Mouse (Mus musculus): ENCODE results near the gene Ttll10.

Gene Ttll10

GRCm38 (mm10) chr4:156030651-156031118 is 28.5 kb downstream of the Ttll10 start:
- in situ Hi-C loops (cut with MboI, MseI): loop anchor here (5.0 kb wide), 2 partner anchors 33 to 68 kb away; partner anchors contain the start of gene C1qtnf12

DNA sequence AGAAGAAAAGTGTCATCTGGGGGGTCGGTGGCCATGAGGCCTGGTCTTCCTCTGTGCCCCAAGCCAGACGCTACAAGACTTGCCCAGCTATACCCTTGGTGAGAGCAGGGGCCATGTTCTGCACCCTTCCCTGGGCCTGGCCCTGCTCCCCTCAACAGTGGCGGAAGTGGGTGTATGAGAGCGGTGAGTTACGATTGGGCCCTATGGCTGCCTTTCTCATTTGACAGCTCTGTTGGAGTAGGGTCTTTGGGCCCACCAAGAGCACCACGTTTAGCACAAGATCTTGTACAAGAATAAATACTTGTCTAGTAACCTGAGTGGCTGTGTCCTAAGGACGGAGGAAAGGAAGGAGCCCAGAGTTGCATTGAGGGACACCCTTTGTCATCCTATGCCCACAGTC is 30.6 kb downstream of the Ttll10 start:
- in situ Hi-C loops (cut with MboI, MseI): loop anchor here (10.0 kb wide), 1 partner anchor 1094 kb away; no protein-coding TSS in a partner anchor

DNA sequence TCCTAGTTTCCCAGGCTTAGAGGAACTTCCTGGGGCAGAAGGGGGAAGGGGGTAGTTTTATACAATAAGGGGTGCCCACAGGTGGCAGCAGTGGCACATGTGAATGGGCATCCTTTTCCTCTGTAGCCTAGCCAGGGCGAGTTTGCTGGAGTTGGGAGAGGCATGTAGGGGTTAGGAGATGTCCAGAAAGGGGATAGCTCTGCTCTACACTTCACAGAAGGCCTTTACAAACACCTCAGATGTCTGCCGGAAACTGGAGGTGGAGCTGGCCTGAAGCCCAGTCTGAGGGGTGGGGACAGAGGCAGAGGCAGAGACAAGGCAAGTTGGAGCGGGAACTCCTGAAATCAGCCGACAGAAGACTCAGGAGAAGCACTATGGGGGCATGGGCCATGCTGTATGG is 33.2 kb downstream of the Ttll10 start, which contains the start of gene Tnfrsf18:
TSS of gene Tnfrsf18 (plus strand) at position 152 of the 400 bp plus-strand sequence.
- in situ Hi-C loops (cut with MboI, MseI): loop anchor here (10.0 kb wide), 1 partner anchor 1091 kb away; no protein-coding TSS in a partner anchor

DNA sequence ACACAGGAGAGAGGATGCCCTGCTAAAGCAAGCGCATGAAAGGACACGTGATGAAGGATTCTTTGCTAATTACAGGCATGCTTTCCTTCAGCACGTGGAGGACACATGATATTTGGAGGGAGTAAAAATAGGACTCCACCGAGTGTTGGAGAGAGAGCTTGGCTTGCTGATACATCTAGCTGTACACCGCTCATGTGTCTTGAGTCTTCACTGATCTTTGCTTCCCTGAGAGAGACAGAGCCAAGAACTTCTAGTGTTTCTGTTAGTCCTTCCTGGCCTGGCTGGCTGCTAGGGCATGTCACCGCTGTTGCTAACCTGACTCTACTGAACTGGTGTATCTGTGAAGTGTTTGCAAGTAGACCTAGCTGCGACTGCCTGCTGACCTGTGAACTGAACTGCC is 35.0 kb downstream of the Ttll10 start:
- in situ Hi-C loops (cut with MboI, MseI): loop anchor here (10.0 kb wide), 1 partner anchor 1089 kb away; no protein-coding TSS in a partner anchor

DNA sequence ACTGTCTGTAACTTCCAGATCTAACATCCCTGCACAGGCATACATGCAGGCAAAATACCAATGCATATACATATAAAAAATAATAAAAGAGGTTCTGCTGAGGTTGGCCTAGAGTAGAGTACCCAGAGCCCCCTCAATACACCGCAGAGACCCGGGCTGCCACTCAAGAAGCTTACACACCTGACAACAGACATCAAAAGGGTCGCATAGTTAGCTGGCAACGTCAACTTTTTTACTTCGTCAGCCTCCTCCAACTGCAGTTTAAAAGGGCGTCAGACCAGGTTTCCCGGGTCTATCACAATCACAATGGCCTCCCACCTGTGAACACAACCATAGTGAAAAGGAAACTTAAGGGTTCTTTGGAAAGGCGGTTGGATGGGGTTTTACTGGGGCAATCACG is 35.7 kb downstream of the Ttll10 start:
- in situ Hi-C loops (cut with MboI, MseI): loop anchor here (10.0 kb wide), 1 partner anchor 1089 kb away; no protein-coding TSS in a partner anchor

- in situ Hi-C loops (cut with MboI, MseI): loop anchor here (10.0 kb wide), 1 partner anchor 1087 kb away; no protein-coding TSS in a partner anchor
These were observed 37.2 kb downstream of the Ttll10 start for GRCm38 (mm10) chr4:156021942-156022419.

DNA sequence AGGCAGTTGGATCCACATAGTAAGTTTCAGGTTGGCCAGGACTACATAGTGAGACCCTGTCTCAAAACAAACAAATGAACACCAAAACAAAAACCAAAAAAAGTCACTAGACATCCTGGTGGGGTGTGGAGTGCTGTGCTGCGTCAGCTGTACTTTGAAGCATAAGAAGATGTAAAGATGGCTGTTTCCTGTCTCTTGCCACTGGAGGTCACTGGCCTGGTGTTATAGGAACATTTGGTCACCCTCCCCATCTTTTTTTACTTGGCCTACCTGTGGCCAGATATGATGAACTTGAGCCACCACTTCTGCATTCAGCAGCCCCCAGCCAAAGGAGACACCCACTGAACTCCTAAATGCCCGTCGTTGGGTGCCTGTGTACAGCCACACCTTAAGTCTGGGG is 37.8 kb downstream of the Ttll10 start:
- in situ Hi-C loops (cut with MboI, MseI): loop anchor here (10.0 kb wide), 1 partner anchor 1087 kb away; no protein-coding TSS in a partner anchor

- in situ Hi-C loops (cut with MboI, MseI): loop anchor here (10.0 kb wide), 1 partner anchor 1085 kb away; no protein-coding TSS in a partner anchor
These were observed 39.4 kb downstream of the Ttll10 start for GRCm38 (mm10) chr4:156019771-156020170.

GRCm38 (mm10) chr4:156014436-156014835 is 44.8 kb downstream of the Ttll10 start:
- in situ Hi-C loops (cut with MboI, MseI): no loop called here

DNA sequence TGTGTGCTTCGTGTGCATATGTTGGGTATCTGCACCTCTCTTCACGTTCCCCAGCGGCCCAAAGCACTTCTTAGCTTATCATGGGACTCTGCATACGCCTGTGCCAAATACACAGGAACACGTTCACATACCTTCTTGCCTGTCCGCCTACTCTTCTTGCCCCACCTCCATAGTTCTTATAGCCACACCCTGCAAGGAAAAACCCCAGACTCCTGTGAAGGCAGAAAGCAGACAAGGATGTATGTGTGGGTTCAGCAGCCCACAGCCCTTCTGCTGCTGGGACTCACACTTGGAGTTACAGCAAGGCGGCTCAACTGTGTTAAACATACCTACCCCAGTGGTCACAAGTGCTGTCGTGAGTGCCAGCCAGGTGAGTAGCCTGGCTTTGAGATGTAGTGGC is 45.6 kb downstream of the Ttll10 start, which contains the start of gene Tnfrsf4:
TSS of gene Tnfrsf4 (plus strand) at position 207 of the 400 bp plus-strand sequence.
- in situ Hi-C loops (cut with MboI, MseI): no loop called here

- in situ Hi-C loops (cut with MboI, MseI): no loop called here
These were observed 50.8 kb downstream of the Ttll10 start for GRCm38 (mm10) chr4:156008369-156008768.

DNA sequence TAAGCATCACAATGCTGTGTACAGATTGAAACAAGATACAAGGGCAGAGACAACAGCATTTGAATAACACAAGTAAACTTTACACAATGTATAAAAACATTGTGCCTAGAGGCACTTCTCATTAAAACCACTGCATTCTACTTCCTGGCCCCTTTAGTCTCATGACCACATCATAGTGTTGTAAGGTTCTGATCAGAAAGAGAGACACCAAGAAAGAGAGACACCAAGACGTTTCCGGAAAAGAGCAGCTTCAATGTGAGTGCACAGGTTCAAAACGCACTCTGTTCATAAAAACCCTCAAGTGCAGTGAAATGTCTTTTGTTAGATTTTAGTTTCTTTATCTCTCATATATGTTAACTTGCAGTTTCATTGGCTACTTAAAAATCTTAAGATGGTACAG is 55.1 kb downstream of the Ttll10 start:
- in situ Hi-C loops (cut with MboI, MseI): no loop called here

DNA sequence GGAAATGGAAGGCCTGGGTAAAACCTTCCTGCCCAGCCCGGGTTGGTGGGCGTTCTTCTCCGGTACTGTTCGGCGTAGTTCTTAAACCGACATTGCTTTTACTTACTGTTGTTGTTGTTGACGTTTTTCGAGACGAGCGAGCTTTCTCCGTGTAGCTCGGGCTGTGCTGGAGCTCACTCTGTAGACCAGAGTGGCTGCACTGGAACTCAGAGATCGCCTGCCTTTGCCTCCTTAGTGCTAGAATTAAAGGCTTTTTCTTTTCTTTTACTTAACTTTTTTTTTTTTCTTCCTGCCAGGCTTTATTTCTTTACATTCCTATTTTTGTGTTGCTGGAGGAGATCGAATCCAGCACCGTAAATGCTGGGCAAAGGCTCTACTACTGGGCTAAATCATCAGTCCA is 65.6 kb downstream of the Ttll10 start:
- in situ Hi-C loops (cut with MboI, MseI): no loop called here

DNA sequence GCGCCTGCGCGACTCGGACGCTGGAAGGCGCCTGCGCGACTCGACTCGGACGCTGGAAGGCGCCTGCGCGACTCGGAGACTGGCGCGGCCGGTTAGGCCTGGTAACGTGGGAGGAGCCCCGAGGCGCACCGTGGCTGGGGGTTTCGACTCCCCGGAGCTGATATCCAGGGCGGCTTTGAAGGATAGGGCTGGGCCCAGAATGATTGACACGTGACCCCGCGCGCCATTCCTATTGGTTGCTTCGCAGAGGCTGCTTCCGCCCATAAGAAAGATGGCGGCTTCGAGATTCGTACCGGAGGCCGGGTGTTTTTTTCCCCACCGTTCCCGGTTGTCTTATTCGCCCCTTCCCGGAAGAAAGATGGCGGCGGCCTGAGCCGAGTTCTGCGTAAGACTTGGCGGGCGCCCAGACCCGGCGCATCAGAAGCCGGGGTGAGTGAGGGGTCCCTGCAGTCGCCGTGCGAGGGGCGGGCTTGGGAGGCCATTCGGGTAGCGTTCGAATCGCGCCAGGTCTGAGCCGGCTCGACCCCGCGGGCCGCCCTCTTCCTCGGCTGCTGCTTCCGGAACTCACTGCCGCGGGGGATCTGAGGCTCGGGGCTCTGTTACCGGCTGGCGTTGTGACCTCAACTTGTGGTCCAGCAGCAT is 66.2 kb downstream of the Ttll10 start:
- in situ Hi-C loops (cut with MboI, MseI): no loop called here

GRCm38 (mm10) chr4:155992241-155992905 is 66.8 kb downstream of the Ttll10 start, which contains the start of the genes B3galt6 and Sdf4:
TSS of gene B3galt6 (minus strand) at chr4:155992649.
TSS of gene Sdf4 (plus strand) at chr4:155992872.
- in situ Hi-C loops (cut with MboI, MseI): no loop called here

GRCm38 (mm10) chr4:155991908-155992230 is 67.3 kb downstream of the Ttll10 start:
- in situ Hi-C loops (cut with MboI, MseI): no loop called here

- in situ Hi-C loops (cut with MboI, MseI): no loop called here
These were observed 67.9 kb downstream of the Ttll10 start for GRCm38 (mm10) chr4:155991211-155991907.
